Mouse (Mus musculus) mouse embryonic stem cell (cell line): Measurements from ENCODE around the gene Elmo2.

Experiments
- in situ Hi-C, 2 experiments: fragments of 300-500 bp; cut with MboI; formaldehyde crosslinking; loops; 1 replicate in 1 of 2; 3 replicates in 1 of 2; pipeline ENCODE4 v1.14.3; 2019 to 2020; ENCODE audit warnings: low sequenced_read_pairs in 2 of 2, low pct_unique_long_range_greater_than_20kb in 1 of 2, mixed read lengths in 1 of 2; ENCODE audit not compliant: unreplicated experiment in 1 of 2

The Elmo2 gene

DNA sequence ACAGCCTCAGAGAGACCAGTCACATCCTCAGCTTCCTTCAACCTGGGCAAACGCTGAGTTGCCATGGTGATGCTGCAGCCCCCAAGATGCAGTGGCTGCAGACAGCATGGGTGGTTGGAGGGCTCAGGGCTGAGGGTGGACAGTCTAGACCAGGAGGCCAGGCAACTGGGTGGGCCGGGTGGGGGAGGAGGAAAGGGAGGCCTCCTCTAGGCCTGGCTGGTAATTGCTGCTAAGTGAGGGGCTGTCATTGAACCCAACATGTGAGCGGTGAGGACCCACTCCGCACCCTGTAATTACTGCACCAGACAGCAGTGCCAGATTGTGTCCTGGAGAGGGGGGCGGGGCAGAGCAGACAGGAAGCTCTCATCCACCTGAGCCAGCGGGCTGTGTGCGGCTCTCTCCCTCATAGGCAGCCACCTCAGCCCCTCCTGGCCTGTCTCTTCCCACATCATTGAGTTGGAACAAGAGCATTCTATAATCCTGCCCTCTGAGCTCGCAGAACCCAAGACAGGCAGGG lies 51.1 kb downstream of the Elmo2 start:
- in situ Hi-C loops: no loop called here

- in situ Hi-C loops: loop anchor here in 1 of 2 experiments (5.0 kb wide), 1 partner anchor 196 kb away; no protein-coding TSS in a partner anchor
Measured at GRCm38 (mm10) chr2:165273589-165273988, 52.7 kb downstream of the Elmo2 start.

DNA sequence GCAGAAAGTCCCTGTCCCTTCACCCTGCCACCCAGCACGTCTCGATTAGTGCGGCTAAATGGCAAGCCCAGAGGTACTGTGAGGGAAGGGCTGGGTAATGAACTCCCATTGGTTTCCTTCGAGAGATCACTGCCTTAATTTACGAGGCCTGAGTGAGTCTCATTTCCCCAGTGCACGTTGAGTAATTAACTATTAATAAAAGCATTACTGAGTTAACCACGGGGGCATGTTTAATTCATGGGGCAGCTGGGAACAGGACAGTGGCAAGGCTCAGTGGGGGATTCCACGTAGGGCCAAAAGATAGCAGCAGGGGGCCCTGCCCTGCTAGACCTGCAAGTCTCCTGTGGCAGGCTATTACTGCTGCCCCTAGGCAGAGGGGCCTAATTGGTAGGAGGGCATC lies 55.0 kb downstream of the Elmo2 start:
- in situ Hi-C loops: loop anchor here in 1 of 2 experiments (5.0 kb wide), 1 partner anchor 194 kb away; no protein-coding TSS in a partner anchor

- in situ Hi-C loops: loop anchor here in 1 of 2 experiments (5.0 kb wide), 1 partner anchor 194 kb away; no protein-coding TSS in a partner anchor
Measured at GRCm38 (mm10) chr2:165270858-165271257, 55.4 kb downstream of the Elmo2 start.

- in situ Hi-C loops: no loop called here
Measured at GRCm38 (mm10) chr2:165266739-165267138, 59.5 kb downstream of the Elmo2 start.

- in situ Hi-C loops: no loop called here
Measured at GRCm38 (mm10) chr2:165263861-165264260, 62.4 kb downstream of the Elmo2 start.

- in situ Hi-C loops: no loop called here
Measured at GRCm38 (mm10) chr2:165262274-165262990, 63.8 kb downstream of the Elmo2 start.

GRCm38 (mm10) chr2:165259859-165260258 lies 66.4 kb downstream of the Elmo2 start:
- in situ Hi-C loops: no loop called here

DNA sequence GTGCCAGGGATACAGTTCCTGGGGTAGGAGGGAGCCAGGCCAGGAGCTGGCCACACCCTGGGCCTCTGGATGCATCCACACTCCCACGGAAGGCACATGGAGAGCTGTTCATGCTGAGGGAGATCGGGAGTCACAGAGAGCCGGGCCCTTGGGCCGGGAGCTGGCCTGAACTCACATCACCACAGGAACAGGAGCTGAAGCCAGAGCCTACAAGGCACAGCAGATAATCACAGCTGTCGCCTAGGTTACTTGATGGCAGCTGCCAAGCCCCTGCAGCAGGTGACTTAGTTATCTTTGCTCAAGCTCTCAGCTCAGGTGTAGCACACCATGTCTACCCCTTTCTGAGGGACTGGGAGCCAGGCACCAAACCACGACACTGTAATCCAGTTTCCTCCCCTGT lies 68.0 kb downstream of the Elmo2 start:
- in situ Hi-C loops: no loop called here

GRCm38 (mm10) chr2:165257151-165257834 lies 69.0 kb downstream of the Elmo2 start:
- in situ Hi-C loops: no loop called here

- in situ Hi-C loops: no loop called here
Measured at GRCm38 (mm10) chr2:165256213-165256612, 70.1 kb downstream of the Elmo2 start.

DNA sequence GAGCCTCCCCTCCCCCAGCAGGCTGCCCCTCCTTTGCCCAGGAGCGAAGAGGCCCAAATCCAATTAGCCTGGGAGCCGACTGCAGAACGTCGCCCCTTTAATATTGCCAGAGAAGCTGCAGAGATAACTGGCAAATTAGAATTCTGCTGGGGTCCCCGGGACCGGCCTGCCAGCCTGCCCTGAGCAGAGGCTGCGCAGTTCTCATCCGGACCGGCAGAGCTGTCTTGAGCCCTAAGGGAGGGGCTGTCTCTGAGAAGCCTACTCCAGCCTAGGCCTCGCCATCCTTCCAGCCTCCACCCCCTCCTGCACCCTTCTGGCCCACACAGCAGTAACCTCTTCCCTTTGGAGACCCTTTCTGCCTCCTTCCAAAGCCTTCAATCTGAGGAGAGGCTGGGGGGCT lies 72.4 kb downstream of the Elmo2 start:
- in situ Hi-C loops: no loop called here

DNA sequence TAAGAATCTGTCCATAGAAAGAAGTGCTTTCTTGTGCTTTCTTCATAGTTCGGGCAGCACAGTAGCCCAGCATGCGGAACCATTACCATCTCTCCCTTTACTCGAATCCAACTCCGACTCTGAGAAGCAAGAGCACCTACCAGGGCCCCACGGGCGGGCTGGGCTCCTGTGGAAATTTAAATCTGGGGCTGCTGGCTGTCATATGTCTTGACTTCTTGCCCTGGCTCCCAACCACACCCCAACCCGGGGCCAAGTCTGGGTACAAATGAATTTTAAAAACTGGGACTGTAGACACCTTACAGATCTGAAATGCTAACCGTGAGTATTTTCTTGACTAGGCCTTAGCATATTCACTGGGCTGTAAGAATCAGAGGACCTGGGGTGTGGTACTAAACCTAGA lies 73.0 kb downstream of the Elmo2 start:
- in situ Hi-C loops: no loop called here

DNA sequence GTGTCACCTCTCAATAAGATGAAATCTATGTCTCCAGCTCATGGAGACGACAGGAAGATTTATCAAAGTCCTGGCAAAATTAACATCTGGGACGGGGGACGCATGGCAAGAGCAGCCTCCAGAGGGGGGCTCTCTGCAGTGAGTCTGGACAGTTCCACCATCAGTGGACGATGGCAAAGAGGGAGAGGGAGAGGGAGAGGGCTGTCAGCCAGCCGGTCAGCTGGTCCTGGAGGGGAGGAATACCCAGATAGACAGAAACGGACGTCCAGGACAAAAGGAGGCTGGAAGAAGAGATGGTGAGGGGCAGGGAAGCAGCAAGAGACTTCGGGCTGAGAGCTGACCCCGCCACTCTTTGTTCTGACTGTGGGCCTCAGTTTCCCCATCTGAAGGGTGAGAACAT lies 73.5 kb downstream of the Elmo2 start:
- in situ Hi-C loops: no loop called here

- in situ Hi-C loops: no loop called here
Measured at GRCm38 (mm10) chr2:165252381-165252780, 73.9 kb downstream of the Elmo2 start.

GRCm38 (mm10) chr2:165250903-165251302 lies 75.4 kb downstream of the Elmo2 start:
- in situ Hi-C loops: no loop called here

- in situ Hi-C loops: no loop called here
Measured at GRCm38 (mm10) chr2:165248967-165249366, 77.3 kb downstream of the Elmo2 start.

DNA sequence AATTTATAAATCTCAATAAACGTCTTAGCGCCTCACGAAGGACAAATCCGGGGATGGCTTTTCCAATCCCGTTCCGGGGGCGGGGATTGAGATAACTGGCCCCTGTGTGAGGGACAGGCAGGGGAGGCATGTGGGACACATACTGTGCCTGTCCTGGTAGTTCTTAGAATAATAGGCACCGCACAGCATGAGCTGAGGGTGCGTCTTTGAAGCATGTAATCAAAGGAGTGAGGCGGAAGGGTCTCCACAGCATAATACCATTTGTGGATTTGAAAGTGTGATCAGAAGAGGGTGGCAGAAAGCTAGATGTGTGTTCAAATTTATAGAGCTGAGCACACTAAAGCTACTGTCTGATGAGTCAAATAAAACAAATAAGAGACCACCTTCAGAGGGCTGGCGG lies 79.9 kb downstream of the Elmo2 start:
- in situ Hi-C loops: no loop called here

DNA sequence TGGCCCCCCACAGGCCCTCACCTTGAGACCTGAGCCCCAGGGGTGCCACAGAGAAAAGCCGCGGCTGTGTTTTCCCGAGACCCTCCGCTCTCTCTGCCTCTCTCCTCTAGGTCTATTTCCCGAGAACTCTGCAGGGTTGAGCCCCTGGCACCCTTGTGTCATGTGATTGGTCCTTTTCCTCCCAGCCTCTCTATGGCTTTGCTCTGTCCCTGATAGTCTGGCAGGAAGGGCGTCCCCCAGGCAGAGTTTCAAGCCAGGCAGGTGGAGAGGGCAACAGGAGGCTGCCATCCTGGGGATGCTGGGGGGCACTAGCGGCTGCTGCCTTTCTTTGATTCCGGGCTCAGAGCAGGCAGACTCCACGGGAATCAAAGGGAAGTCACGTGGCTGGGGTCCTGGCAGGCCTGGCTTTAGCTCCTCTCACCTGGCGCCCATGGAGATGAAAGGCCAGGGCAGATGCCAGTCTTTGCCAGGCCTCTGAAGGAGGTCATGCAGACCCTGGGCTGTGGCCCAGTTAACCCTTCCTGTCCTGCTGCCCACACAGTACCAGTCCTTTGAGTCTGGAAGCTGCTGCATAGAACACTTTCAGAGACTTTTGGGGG lies 83.1 kb downstream of the Elmo2 start:
- in situ Hi-C loops: no loop called here
